Comparison of ENCODE assay signal across 26 mouse cellular contexts in the genomic region with DNA sequence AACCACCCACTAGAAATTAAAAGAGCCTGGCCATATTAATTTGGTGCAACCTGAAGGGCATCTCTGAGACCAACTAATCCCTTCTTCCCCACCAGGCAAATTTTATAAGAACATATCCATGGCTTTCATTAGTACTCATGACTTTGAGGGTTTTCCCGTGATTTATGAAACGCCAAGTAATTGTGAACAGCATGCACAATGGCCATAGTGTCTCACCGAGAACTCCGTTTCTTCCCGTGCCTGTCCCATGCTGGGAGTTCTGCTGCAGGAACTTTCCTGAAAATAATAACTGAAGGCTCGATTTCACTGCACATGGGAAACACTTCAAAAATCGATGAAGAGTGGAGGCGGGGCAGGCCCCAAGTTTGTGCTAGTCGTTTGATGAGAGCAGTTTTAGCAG.
DNase-seq lines count a peak whose midpoint lies in the region; ATAC-seq and TF ChIP-seq lines count a peak whose summit lies in the region.
"Had no signal": no experiment of that assay in that cellular context is flagged by ENCODE, and none has a peak within 500 bp of the region (broad histone marks: within the 10 kb centered on the region; RNA-seq: fewer than 3 reads in every experiment).

No protein-coding gene starts in this region.

- no peak overlapping the region for H3K4me2 ChIP-seq in limb, embryonic 12.5 days
- H3K4me2 ChIP-seq in forebrain, embryonic 14.5 days (ENCODE audit: low read length) = no peak overlapping the region
- H3K4me2 ChIP-seq: embryonic facial prominence, embryonic 13.5 days; embryonic facial prominence, embryonic 15.5 days; forebrain, embryonic 12.5 days; forebrain, embryonic 15.5 days had no signal

- TF ChIP-seq CTCF in heart, adult 2 months (IDR thresholded peaks at IDR 0.05) = no peak

- ATAC-seq in limb, embryonic 12.5 days (ENCODE audit: insufficient number of reproducible peaks, insufficient read depth, low FRiP score, low TSS enrichment, low read depth) = 0 out of 2 replicates have a peak, but pooled peaks have one; percentile 9
- ATAC-seq in forebrain, embryonic 14.5 days = no peak
- ATAC-seq: activated CD4-positive, CD25-positive, alpha-beta regulatory T cell, adult 4 months; CD4-positive, CD25-positive, alpha-beta regulatory T cell, adult 4 months; forebrain, embryonic 15.5 days; Patski had no signal

- H3K4me1 ChIP-seq in limb, embryonic 10.5 days = peaks cover 54% of the 10 kb centered on the region
- H3K4me1 ChIP-seq in limb, embryonic 12.5 days (replicated peaks) = peaks cover 60% of the 10 kb centered on the region
- H3K4me1 ChIP-seq in heart, adult 2 months (ENCODE audit: control insufficient read depth, insufficient read depth, low read length) = no peaks in the 10 kb centered on the region
- no peaks in the 10 kb centered on the region for H3K4me1 ChIP-seq in forebrain, embryonic 14.5 days (ENCODE audit: control insufficient read depth, insufficient read depth, low read length)

- TF ChIP-seq POLR2A in heart, adult 2 months (IDR thresholded peaks at IDR 0.05; ENCODE audit: insufficient read depth, low read depth, low read length) = no peak

- H3K27ac ChIP-seq in limb, embryonic 10.5 days = peak overlapping the region; percentile 87
- peak overlapping the region; percentile 91; the same call in 1 of the 2 replicates for H3K27ac ChIP-seq in limb, embryonic 12.5 days
- H3K27ac ChIP-seq in heart, adult 2 months = no peak overlapping the region
- H3K27ac ChIP-seq in forebrain, embryonic 14.5 days (ENCODE audit: low read depth, low read length) = no peak overlapping the region
- H3K27ac ChIP-seq: embryonic facial prominence, embryonic 13.5 days; embryonic facial prominence, embryonic 15.5 days; forebrain, embryonic 12.5 days; forebrain, embryonic 15.5 days had no signal

- H3K4me3 ChIP-seq in limb, embryonic 10.5 days = no peak overlapping the region
- no peak overlapping the region for H3K4me3 ChIP-seq in limb, embryonic 12.5 days (replicated peaks)
- no peak overlapping the region for H3K4me3 ChIP-seq in heart, adult 2 months
- no peak overlapping the region for H3K4me3 ChIP-seq in forebrain, embryonic 14.5 days (ENCODE audit: low read depth, low read length)
- H3K4me3 ChIP-seq: embryonic facial prominence, embryonic 13.5 days; embryonic facial prominence, embryonic 15.5 days; erythroblast, embryonic 14.5 days; forebrain, embryonic 10.5 days; forebrain, embryonic 12.5 days; forebrain, embryonic 15.5 days had no signal

- H3K9me3 ChIP-seq in limb, embryonic 10.5 days (replicated peaks) = no peaks in the 10 kb centered on the region
- no peaks in the 10 kb centered on the region for H3K9me3 ChIP-seq in limb, embryonic 12.5 days
- no peaks in the 10 kb centered on the region for H3K9me3 ChIP-seq in forebrain, embryonic 14.5 days (replicated peaks; ENCODE audit: control insufficient read depth, low read length)
- H3K9me3 ChIP-seq: embryonic facial prominence, embryonic 13.5 days; embryonic facial prominence, embryonic 15.5 days; forebrain, embryonic 10.5 days; forebrain, embryonic 12.5 days; forebrain, embryonic 15.5 days had no signal

- H3K27me3 ChIP-seq in limb, embryonic 10.5 days (ENCODE audit: low read depth, poor library complexity, severe bottlenecking) = peaks cover 12% of the 10 kb centered on the region; the same call in 1 of the 2 replicates
- no peaks in the 10 kb centered on the region; the same call in 1 of the 2 replicates for H3K27me3 ChIP-seq in limb, embryonic 12.5 days
- no peaks in the 10 kb centered on the region; the same call in 1 of the 2 replicates for H3K27me3 ChIP-seq in heart, adult 2 months (ENCODE audit: control insufficient read depth, insufficient read depth, low read length)
- no peaks in the 10 kb centered on the region for H3K27me3 ChIP-seq in forebrain, embryonic 14.5 days (replicated peaks; ENCODE audit: control insufficient read depth, insufficient read depth, low read length)
- H3K27me3 ChIP-seq: embryonic facial prominence, embryonic 15.5 days; forebrain, embryonic 15.5 days had no signal

- no peak overlapping the region for H3K9ac ChIP-seq in limb, embryonic 12.5 days (replicated peaks)
- H3K9ac ChIP-seq in heart, adult 2 months (ENCODE audit: low read depth, low read length) = no peak overlapping the region
- H3K9ac ChIP-seq in forebrain, embryonic 14.5 days (ENCODE audit: low read length) = no peak overlapping the region
- H3K9ac ChIP-seq: embryonic facial prominence, embryonic 13.5 days; embryonic facial prominence, embryonic 15.5 days; forebrain, embryonic 12.5 days; forebrain, embryonic 15.5 days had no signal

- peak; percentile 60 for DNase-seq in forelimb bud, embryonic 11.5 days (ENCODE audit: low read depth, low spot score)
- no peak for DNase-seq in limb, embryonic 10.5 days (ENCODE audit: low spot score)
- DNase-seq in mesoderm, embryonic 11.5 days (ENCODE audit: low read depth, low spot score) = peak; percentile 54
- no peak for DNase-seq in heart, adult 2 months
- no peak for DNase-seq in forebrain, embryonic 14.5 days (ENCODE audit: low spot score)
- no peak for DNase-seq in urinary bladder, postnatal 10 days (ENCODE audit: low spot score)
- DNase-seq: adrenal gland, adult 8-10 months; adrenal gland, postnatal 14 days; adrenal gland, postnatal 36 days; B cell, adult 2 months; cerebellum, adult 11-12 months; cerebellum, adult 2 months; cerebellum, adult 9-10 months; cerebellum, postnatal 10 days; cerebellum, postnatal 25 days had no signal

- H3K79me2 ChIP-seq in heart, adult 2 months (replicated peaks; ENCODE audit: control insufficient read depth, insufficient read depth, low read length) = no peaks in the 10 kb centered on the region

- intact Hi-C loops in heart, adult 2 months (cut with DNase I) = no loop called here

- no peaks in the 10 kb centered on the region for H3K36me3 ChIP-seq in limb, embryonic 10.5 days
- H3K36me3 ChIP-seq in limb, embryonic 12.5 days = no peaks in the 10 kb centered on the region
- H3K36me3 ChIP-seq in heart, adult 2 months (ENCODE audit: control insufficient read depth, insufficient read depth, low read length) = no peaks in the 10 kb centered on the region
- no peaks in the 10 kb centered on the region for H3K36me3 ChIP-seq in forebrain, embryonic 14.5 days (ENCODE audit: control insufficient read depth, insufficient read depth, low read length)
- H3K36me3 ChIP-seq: embryonic facial prominence, embryonic 13.5 days; embryonic facial prominence, embryonic 15.5 days; forebrain, embryonic 10.5 days; forebrain, embryonic 12.5 days; forebrain, embryonic 15.5 days; G1E had no signal

- no peak for TF ChIP-seq EP300 in heart, adult 2 months (IDR thresholded peaks at IDR 0.05; ENCODE audit: insufficient read depth, low read depth, low read length)

- 64% methylated on average over 9 of the region's 9 CpGs for WGBS in limb, embryonic 10.5 days
- 24% methylated on average over 9 of the region's 9 CpGs for WGBS in limb, embryonic 12.5 days
- WGBS in heart, adult 2 months = 86% methylated on average over 9 of the region's 9 CpGs
- WGBS in forebrain, embryonic 14.5 days = 52% methylated on average over 9 of the region's 9 CpGs

Comparison
In these comparisons a context has a peak if more than half of its experiments do, and no peak if none do; other contexts are left out.
1. DNase-seq: peak in forelimb bud, embryonic 11.5 days (single experiment) and mesoderm, embryonic 11.5 days (single experiment); none in limb, embryonic 10.5 days (single experiment), heart, adult 2 months (0 of 2), forebrain, embryonic 14.5 days (single experiment) and urinary bladder, postnatal 10 days (single experiment).
2. H3K27ac ChIP-seq: peak in limb, embryonic 10.5 days (single experiment) and limb, embryonic 12.5 days (single experiment); none in heart, adult 2 months (single experiment) and forebrain, embryonic 14.5 days (single experiment).